Comparison of ENCODE assay signal across 8 mouse cellular contexts in the genomic region with DNA sequence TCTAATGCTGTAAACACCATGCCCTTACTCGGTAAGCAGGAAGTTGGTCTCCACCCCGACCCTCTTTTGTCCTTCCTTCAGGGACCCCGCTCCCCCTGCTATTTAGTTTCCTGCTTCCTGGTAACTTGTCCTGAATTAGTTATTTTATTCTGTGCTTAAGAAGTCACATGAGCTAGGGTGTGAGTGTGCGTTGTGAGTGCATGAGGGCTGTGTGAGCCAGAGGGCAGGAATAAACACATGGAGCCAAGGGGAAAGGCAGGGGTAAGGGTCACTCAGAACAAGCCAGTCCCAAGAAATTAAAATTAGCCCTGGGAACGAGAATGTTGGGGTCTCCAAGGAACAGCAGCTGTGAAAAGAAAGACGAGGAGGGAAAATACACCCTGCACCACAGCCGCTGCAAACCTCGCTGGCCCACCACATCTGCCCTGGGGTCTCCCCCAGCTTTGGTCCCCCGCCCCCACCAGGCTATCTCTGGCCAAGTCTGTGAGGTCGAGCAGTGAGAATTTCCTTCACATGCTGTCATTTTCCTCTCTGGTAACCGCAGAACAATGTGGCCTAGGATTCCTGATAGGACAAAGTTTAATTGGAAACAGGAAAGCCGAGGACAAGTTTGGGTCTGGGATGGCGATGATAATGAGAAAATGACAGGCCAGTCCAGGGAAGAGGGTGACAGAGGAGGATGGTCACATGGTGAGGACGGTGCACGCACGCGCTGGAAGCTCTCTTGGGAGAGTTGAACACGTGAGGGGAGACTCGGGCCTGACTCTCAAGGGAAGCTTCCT. TPM values are rescaled to one million over a fixed set of nuclear protein-coding genes. Genes with fewer than 3 reads are reported as not detected.
A peak's percentile ranks its signal among the peaks of the same experiment; 100 is the strongest.
DNase-seq lines count a peak whose midpoint lies in the region; ATAC-seq and TF ChIP-seq lines count a peak whose summit lies in the region.

No protein-coding gene starts in this region.

- H3K9ac ChIP-seq in embryonic facial prominence, embryonic 15.5 days, result no peak overlapping the region
- no peak overlapping the region for H3K9ac ChIP-seq in liver, embryonic 15.5 days
- H3K9ac ChIP-seq in intestine, embryonic 15.5 days, result no peak overlapping the region
- H3K9ac ChIP-seq in hindbrain, embryonic 16.5 days (ENCODE audit: low read depth, low read length), result no peak overlapping the region

- peak; percentile 21 for DNase-seq in adrenal gland, postnatal 25 days
- DNase-seq in kidney, adult 2 months, result peak; percentile 84
- no peak for DNase-seq in testis, postnatal 14 days (ENCODE audit: low spot score)
- DNase-seq in layer of hippocampus, adult 11-12 months (ENCODE audit: low spot score), result no peak

- WGBS in embryonic facial prominence, embryonic 15.5 days, result 32% methylated on average over 19 of the region's 19 CpGs
- 54% methylated on average over 19 of the region's 19 CpGs for WGBS in kidney, adult 2 months
- 19% methylated on average over 19 of the region's 19 CpGs for WGBS in liver, embryonic 15.5 days (ENCODE audit: insufficient replicate concordance)
- 69% methylated on average over 19 of the region's 19 CpGs for WGBS in intestine, embryonic 15.5 days
- WGBS in hindbrain, embryonic 16.5 days, result 74% methylated on average over 19 of the region's 19 CpGs

- H3K4me2 ChIP-seq in embryonic facial prominence, embryonic 15.5 days (replicated peaks), result no peak overlapping the region
- H3K4me2 ChIP-seq in liver, embryonic 15.5 days, result no peak overlapping the region
- no peak overlapping the region for H3K4me2 ChIP-seq in intestine, embryonic 15.5 days (replicated peaks)
- no peak overlapping the region for H3K4me2 ChIP-seq in hindbrain, embryonic 16.5 days (ENCODE audit: low read length)

- TF ChIP-seq CTCF in kidney, adult 2 months (conservative IDR thresholded peaks at IDR 0.05; ENCODE audit: insufficient read depth, insufficient read length, low read depth, low read length), result no peak

- H3K4me1 ChIP-seq in embryonic facial prominence, embryonic 15.5 days, result peaks cover 16% of the 10 kb centered on the region
- peaks cover 3% of the 10 kb centered on the region for H3K4me1 ChIP-seq in kidney, adult 2 months (ENCODE audit: control insufficient read depth, insufficient read depth, low read length)
- no peaks in the 10 kb centered on the region for H3K4me1 ChIP-seq in liver, embryonic 15.5 days (replicated peaks)
- no peaks in the 10 kb centered on the region for H3K4me1 ChIP-seq in intestine, embryonic 15.5 days (replicated peaks)
- H3K4me1 ChIP-seq in hindbrain, embryonic 16.5 days (ENCODE audit: control insufficient read depth, insufficient read depth, low read depth, low read length), result no peaks in the 10 kb centered on the region

- no peaks in the 10 kb centered on the region for H3K27me3 ChIP-seq in embryonic facial prominence, embryonic 15.5 days
- H3K27me3 ChIP-seq in kidney, adult 2 months (replicated peaks; ENCODE audit: control insufficient read depth, insufficient read depth, low read length), result no peaks in the 10 kb centered on the region
- H3K27me3 ChIP-seq in liver, embryonic 15.5 days, result no peaks in the 10 kb centered on the region
- H3K27me3 ChIP-seq in intestine, embryonic 15.5 days (replicated peaks), result no peaks in the 10 kb centered on the region
- H3K27me3 ChIP-seq in hindbrain, embryonic 16.5 days (replicated peaks; ENCODE audit: control insufficient read depth, insufficient read depth, low read length), result no peaks in the 10 kb centered on the region

- no peaks in the 10 kb centered on the region for H3K36me3 ChIP-seq in embryonic facial prominence, embryonic 15.5 days
- H3K36me3 ChIP-seq in kidney, adult 2 months (ENCODE audit: control insufficient read depth, insufficient read depth, low read length), result no peaks in the 10 kb centered on the region
- no peaks in the 10 kb centered on the region for H3K36me3 ChIP-seq in liver, embryonic 15.5 days (replicated peaks)
- no peaks in the 10 kb centered on the region for H3K36me3 ChIP-seq in intestine, embryonic 15.5 days
- H3K36me3 ChIP-seq in hindbrain, embryonic 16.5 days (ENCODE audit: control insufficient read depth, insufficient read depth, low read length), result no peaks in the 10 kb centered on the region

- H3K27ac ChIP-seq in embryonic facial prominence, embryonic 15.5 days (replicated peaks), result 0 out of 2 replicates have a peak overlapping the region, but pooled peaks have one; percentile 48
- peak overlapping the region; percentile 88 for H3K27ac ChIP-seq in kidney, adult 2 months (ENCODE audit: insufficient read depth, low read depth, low read length)
- H3K27ac ChIP-seq in liver, embryonic 15.5 days (replicated peaks), result no peak overlapping the region
- H3K27ac ChIP-seq in intestine, embryonic 15.5 days, result no peak overlapping the region
- H3K27ac ChIP-seq in hindbrain, embryonic 16.5 days (ENCODE audit: low read depth, low read length), result no peak overlapping the region

- peak; percentile 78; the same call in 1 of the 2 replicates for ATAC-seq in embryonic facial prominence, embryonic 15.5 days (ENCODE audit: insufficient number of reproducible peaks, low FRiP score, low TSS enrichment, low read depth)
- peak; percentile 66 for ATAC-seq in liver, embryonic 15.5 days (ENCODE audit: insufficient read depth)
- ATAC-seq in intestine, embryonic 15.5 days, result no peak
- no peak for ATAC-seq in hindbrain, embryonic 16.5 days

- no peak for TF ChIP-seq POLR2A in kidney, adult 2 months (IDR thresholded peaks at IDR 0.05; ENCODE audit: low read depth, low read length)

- H3K9me3 ChIP-seq in embryonic facial prominence, embryonic 15.5 days (replicated peaks), result no peaks in the 10 kb centered on the region
- H3K9me3 ChIP-seq in liver, embryonic 15.5 days (replicated peaks), result no peaks in the 10 kb centered on the region
- no peaks in the 10 kb centered on the region for H3K9me3 ChIP-seq in intestine, embryonic 15.5 days
- H3K9me3 ChIP-seq in hindbrain, embryonic 16.5 days (ENCODE audit: control insufficient read depth, low read length), result no peaks in the 10 kb centered on the region

- H3K4me3 ChIP-seq in embryonic facial prominence, embryonic 15.5 days (replicated peaks), result no peak overlapping the region
- no peak overlapping the region for H3K4me3 ChIP-seq in kidney, adult 2 months (ENCODE audit: insufficient read depth, low read depth, low read length)
- no peak overlapping the region for H3K4me3 ChIP-seq in liver, embryonic 15.5 days (replicated peaks)
- H3K4me3 ChIP-seq in intestine, embryonic 15.5 days (replicated peaks), result no peak overlapping the region
- no peak overlapping the region for H3K4me3 ChIP-seq in hindbrain, embryonic 16.5 days (ENCODE audit: low read length)

RNA-seq across cellular contexts. Expression of a gene that starts 26.6 kb away (rescaled TPM):
- total RNA-seq in adrenal gland, postnatal 25 days (2021), result 388 and 389 TPM in 2 replicates
- 81.4 and 82.5 TPM in 2 replicates for polyA plus RNA-seq in embryonic facial prominence, embryonic 15.5 days (2015; fragmentation: Nextera tagmentation; extraction: Ambion mirVana)
- polyA plus RNA-seq in kidney, adult 2 months (2012; rRNA removed), result 609 and 859 TPM in 2 replicates
- polyA plus RNA-seq in liver, embryonic 15.5 days (2015; fragmentation: Nextera tagmentation; extraction: Ambion mirVana), result 6.3 and 6.7 TPM in 2 replicates
- polyA plus RNA-seq in intestine, embryonic 15.5 days (2015; fragmentation: Nextera tagmentation; extraction: Ambion mirVana), result 44.6 and 46.9 TPM in 2 replicates
- polyA plus RNA-seq in hindbrain, embryonic 16.5 days (2015; fragmentation: Nextera tagmentation; extraction: Ambion mirVana), result 56.1 and 58.9 TPM in 2 replicates

Comparison
In these comparisons a context has a peak if more than half of its experiments do, and no peak if none do; other contexts are left out.
1. DNase-seq: peak in adrenal gland, postnatal 25 days (single experiment) and kidney, adult 2 months (single experiment); none in testis, postnatal 14 days (single experiment) and layer of hippocampus, adult 11-12 months (single experiment).
2. ATAC-seq: peak in embryonic facial prominence, embryonic 15.5 days (single experiment) and liver, embryonic 15.5 days (single experiment); none in intestine, embryonic 15.5 days (single experiment) and hindbrain, embryonic 16.5 days (single experiment).
3. H3K27ac ChIP-seq: peak in embryonic facial prominence, embryonic 15.5 days (single experiment) and kidney, adult 2 months (single experiment); none in liver, embryonic 15.5 days (single experiment), intestine, embryonic 15.5 days (single experiment) and hindbrain, embryonic 16.5 days (single experiment).